Comparison of ENCODE assay signal across 7 mouse cellular contexts in genomic region chr3:105052937-105053697, GRCm38 (mm10). TPM values are rescaled to one million over a fixed set of nuclear protein-coding genes. Genes with fewer than 3 reads are reported as not detected.
DNase-seq lines count a peak whose midpoint lies in the region; ATAC-seq and TF ChIP-seq lines count a peak whose summit lies in the region.

Gene Cttnbp2nl, minus strand, starts transcription at chr3:105053146.

- WGBS in embryonic facial prominence, embryonic 10.5 days, result 3% methylated on average over 31 of the region's 31 CpGs
- whole genome bisulfite sequencing in kidney, adult 2 months, result 2% methylated on average over 31 of the region's 31 CpGs
- WGBS in limb, embryonic 12.5 days, result 3% methylated on average over 31 of the region's 31 CpGs
- WGBS in midbrain, embryonic 15.5 days, result 3% methylated on average over 31 of the region's 31 CpGs

- no peaks in the 10 kb centered on the region for H3K27me3 ChIP-seq in embryonic facial prominence, embryonic 10.5 days (replicated peaks; ENCODE audit: low read depth, poor library complexity, severe bottlenecking)
- H3K27me3 ChIP-seq in kidney, adult 2 months (replicated peaks; ENCODE audit: control insufficient read depth, insufficient read depth, low read length), result no peaks in the 10 kb centered on the region
- no peaks in the 10 kb centered on the region for H3K27me3 ChIP-seq in limb, embryonic 12.5 days
- H3K27me3 ChIP-seq in midbrain, embryonic 15.5 days (replicated peaks), result no peaks in the 10 kb centered on the region

- H3K4me3 ChIP-seq in embryonic facial prominence, embryonic 10.5 days, result peak within 1 kb of the TSS; percentile 78
- H3K4me3 ChIP-seq in kidney, adult 2 months (ENCODE audit: insufficient read depth, low read depth, low read length), result peak within 1 kb of the TSS; percentile 95
- H3K4me3 ChIP-seq in limb, embryonic 12.5 days (replicated peaks), result peak within 1 kb of the TSS; percentile 84
- H3K4me3 ChIP-seq in midbrain, embryonic 15.5 days, result peak within 1 kb of the TSS; percentile 58

- H3K4me1 ChIP-seq in embryonic facial prominence, embryonic 10.5 days, result peaks cover 38% of the 10 kb centered on the region
- peaks cover 19% of the 10 kb centered on the region; the same call in 1 of the 2 replicates for H3K4me1 ChIP-seq in kidney, adult 2 months (ENCODE audit: control insufficient read depth, insufficient read depth, low read length)
- peaks cover 39% of the 10 kb centered on the region for H3K4me1 ChIP-seq in limb, embryonic 12.5 days (replicated peaks)
- peaks cover 33% of the 10 kb centered on the region for H3K4me1 ChIP-seq in midbrain, embryonic 15.5 days

- TF ChIP-seq POLR2A in kidney, adult 2 months (IDR thresholded peaks at IDR 0.05; ENCODE audit: low read depth, low read length), result peak; percentile 83

- H3K9me3 ChIP-seq in embryonic facial prominence, embryonic 10.5 days, result no peaks in the 10 kb centered on the region
- no peaks in the 10 kb centered on the region for H3K9me3 ChIP-seq in limb, embryonic 12.5 days
- H3K9me3 ChIP-seq in midbrain, embryonic 15.5 days, result no peaks in the 10 kb centered on the region

- peak within 1 kb of the TSS; percentile 80 for H3K4me2 ChIP-seq in limb, embryonic 12.5 days
- H3K4me2 ChIP-seq in midbrain, embryonic 15.5 days, result peak within 1 kb of the TSS; percentile 77

- peaks cover 5% of the 10 kb centered on the region; the same call in 1 of the 2 replicates for H3K36me3 ChIP-seq in embryonic facial prominence, embryonic 10.5 days (replicated peaks)
- H3K36me3 ChIP-seq in kidney, adult 2 months (ENCODE audit: control insufficient read depth, insufficient read depth, low read length), result no peaks in the 10 kb centered on the region
- H3K36me3 ChIP-seq in limb, embryonic 12.5 days, result no peaks in the 10 kb centered on the region
- H3K36me3 ChIP-seq in midbrain, embryonic 15.5 days (replicated peaks), result no peaks in the 10 kb centered on the region

- TF ChIP-seq CTCF in kidney, adult 2 months (conservative IDR thresholded peaks at IDR 0.05; ENCODE audit: insufficient read depth, insufficient read length, low read depth, low read length), result no peak

- H3K27ac ChIP-seq in embryonic facial prominence, embryonic 10.5 days (replicated peaks), result peak within 1 kb of the TSS; percentile 91
- H3K27ac ChIP-seq in kidney, adult 2 months (ENCODE audit: insufficient read depth, low read depth, low read length), result peak within 1 kb of the TSS; percentile 72
- peak within 1 kb of the TSS; percentile 84 for H3K27ac ChIP-seq in limb, embryonic 12.5 days
- H3K27ac ChIP-seq in midbrain, embryonic 15.5 days, result peak within 1 kb of the TSS; percentile 87

- ATAC-seq in limb, embryonic 12.5 days (ENCODE audit: insufficient number of reproducible peaks, insufficient read depth, low FRiP score, low TSS enrichment, low read depth), result peak; percentile 97
- peak; percentile 99 for ATAC-seq in midbrain, embryonic 15.5 days (replicated peaks)

- peak within 1 kb of the TSS; percentile 87 for H3K9ac ChIP-seq in limb, embryonic 12.5 days (replicated peaks)
- peak within 1 kb of the TSS; percentile 79 for H3K9ac ChIP-seq in midbrain, embryonic 15.5 days

- peak; percentile 99 for DNase-seq in adrenal gland, postnatal 10 days
- peak; percentile 99 for DNase-seq in embryonic facial prominence, embryonic 10.5 days (ENCODE audit: low spot score)
- peak; percentile 99 for DNase-seq in heart, adult 18-20 months
- peak; percentile 99 for DNase-seq in kidney, adult 2 months
- peak; percentile 56 to 81 for DNase-seq in spleen, postnatal 10 days (ENCODE audit: low spot score in 2 of 2)

RNA-seq across cellular contexts. Expression of gene Cttnbp2nl, which starts in this region (rescaled TPM):
- total RNA-seq in adrenal gland, postnatal 10 days (2021), result 10 to 100 TPM; 22.3 to 29.2 TPM
- 51.2 and 52.4 TPM in 2 replicates for polyA plus RNA-seq in embryonic facial prominence, embryonic 10.5 days (2016; fragmentation: Nextera tagmentation; extraction: Ambion mirVana)
- 10 to 100 TPM; 20.7 to 21.6 TPM for total RNA-seq in heart, adult 18-20 months (2021)
- polyA plus RNA-seq in kidney, adult 2 months (2012; rRNA removed), result 3.6 and 4.2 TPM in 2 replicates
- polyA plus RNA-seq in limb, embryonic 12.5 days (2016; fragmentation: Nextera tagmentation; extraction: Ambion mirVana), result 43.6 and 46.2 TPM in 2 replicates
- polyA plus RNA-seq in midbrain, embryonic 15.5 days (2015; fragmentation: Nextera tagmentation; extraction: Ambion mirVana), result 60.6 and 60.9 TPM in 2 replicates

Comparison
In these comparisons a context has a peak if more than half of its experiments do, and no peak if none do; other contexts are left out.
1. Peak in every context shown above with its lines: DNase-seq, ATAC-seq, H3K4me3 ChIP-seq and H3K27ac ChIP-seq.